Mouse (Mus musculus) ovary, postnatal 14 days (tissue): Measurements from ENCODE around the gene Eipr1.
A peak's percentile ranks its signal among the peaks of the same experiment; 100 is the strongest.
"Not testable (repeated sequence)": the region's sequence is repeated elsewhere in the genome, so short reads cannot be mapped to it uniquely, and the experiment has no call there.

Source experiments
- DNase-seq: peaks from one replicate; pipeline ENCODE4 v3.0.0; 2022; ENCODE audit warnings: low spot score

Gene Eipr1

DNA sequence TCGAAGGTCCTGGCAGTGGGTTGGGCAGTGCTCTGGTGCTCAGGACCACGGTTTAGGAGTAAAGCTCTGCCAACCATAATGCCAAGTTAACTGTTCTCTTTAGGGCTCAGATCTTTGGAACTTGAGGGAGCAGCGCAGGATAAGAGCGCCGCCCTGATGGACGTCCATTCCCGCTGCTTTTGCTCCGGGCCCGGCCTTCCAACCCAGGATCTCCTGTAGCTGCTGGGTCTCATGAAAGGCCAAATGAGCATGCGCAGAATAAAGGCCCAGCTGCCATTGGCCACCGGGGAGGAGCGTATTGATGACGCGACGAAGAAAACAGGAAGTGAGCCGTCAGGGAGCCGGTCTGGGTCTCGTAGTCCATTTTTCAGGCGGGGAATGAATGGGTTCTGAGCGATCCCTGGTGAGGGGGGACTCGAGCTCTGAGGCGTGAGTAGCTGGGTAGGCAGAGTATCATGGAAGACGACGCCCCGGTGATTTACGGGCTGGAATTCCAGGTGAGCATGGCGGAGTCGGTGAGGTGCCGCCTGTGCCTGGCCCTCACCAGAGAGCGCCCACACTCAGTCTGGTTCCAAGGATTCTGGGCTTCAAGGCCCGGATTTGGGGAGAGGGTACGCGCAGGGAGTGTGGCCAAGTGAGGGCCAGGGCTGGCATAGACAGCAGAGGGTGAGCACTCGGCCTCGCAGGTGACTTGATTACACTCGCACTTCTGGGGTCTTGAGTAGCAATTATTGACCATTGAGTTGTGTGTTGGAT is at the start of gene Eipr1:
Eipr1 (plus strand) TSS at position 296 of the 756 bp plus-strand sequence.
- peak; percentile 71 for DNase-seq

DNA sequence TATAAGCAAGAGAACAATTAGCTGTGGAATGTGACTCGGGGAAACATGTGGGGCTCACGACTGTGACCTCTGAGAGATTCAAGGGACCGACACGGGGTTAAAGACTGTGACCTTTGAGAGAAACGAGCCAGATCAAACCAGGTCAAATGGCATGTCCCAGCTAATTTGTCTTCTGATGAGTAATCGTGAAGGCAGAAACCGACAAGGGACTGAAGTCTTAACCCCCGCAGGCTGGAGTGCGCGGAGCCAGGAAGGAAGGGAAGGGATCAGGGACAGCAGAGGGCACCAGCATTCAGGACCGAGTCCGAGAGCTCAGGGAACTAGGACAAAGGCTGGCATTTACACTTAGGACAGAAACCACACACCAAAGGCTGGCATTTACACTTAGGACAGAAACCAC is 47.2 kb upstream of the Eipr1 start:
- no peak for DNase-seq

DNA sequence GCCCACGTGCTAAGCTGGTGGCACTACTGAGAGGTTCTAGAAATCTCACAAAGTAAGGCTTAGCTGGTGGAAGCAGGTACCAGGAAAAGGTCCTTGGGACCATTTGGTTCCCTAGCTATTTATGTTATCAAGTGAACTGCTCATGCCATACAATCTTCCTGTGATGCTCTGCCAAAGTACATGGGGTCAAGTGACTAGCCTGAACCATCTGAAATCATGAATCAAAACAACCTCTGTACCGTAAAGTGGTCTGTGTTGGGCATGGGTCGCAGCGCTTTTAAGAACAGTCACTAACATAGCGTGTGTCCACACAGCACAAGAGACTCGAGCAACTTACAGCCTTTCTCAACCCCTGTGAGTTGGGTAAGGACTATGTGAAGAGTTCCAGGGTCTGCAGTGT is 46.4 kb upstream of the Eipr1 start:
- no peak for DNase-seq

DNA sequence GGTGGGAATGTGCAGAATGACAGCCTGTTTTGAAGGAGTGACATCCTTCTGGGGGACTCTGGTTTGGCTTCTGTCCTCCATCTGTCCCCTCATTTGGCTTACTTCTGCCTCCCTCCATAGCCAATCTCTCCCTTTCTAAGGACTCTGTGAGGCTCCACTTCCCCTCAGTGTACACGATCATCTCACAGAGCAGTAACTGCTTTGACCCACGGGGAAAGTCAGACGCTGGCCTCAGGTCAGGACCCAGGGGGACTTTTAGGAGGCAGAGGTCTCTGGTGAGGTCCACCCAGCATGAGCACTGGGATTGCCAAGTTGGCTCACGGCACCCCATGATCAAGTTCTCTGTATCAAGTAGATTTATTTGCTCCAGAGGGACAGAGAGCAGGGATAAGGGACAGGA is 43.4 kb upstream of the Eipr1 start:
- DNase-seq: no peak

DNA sequence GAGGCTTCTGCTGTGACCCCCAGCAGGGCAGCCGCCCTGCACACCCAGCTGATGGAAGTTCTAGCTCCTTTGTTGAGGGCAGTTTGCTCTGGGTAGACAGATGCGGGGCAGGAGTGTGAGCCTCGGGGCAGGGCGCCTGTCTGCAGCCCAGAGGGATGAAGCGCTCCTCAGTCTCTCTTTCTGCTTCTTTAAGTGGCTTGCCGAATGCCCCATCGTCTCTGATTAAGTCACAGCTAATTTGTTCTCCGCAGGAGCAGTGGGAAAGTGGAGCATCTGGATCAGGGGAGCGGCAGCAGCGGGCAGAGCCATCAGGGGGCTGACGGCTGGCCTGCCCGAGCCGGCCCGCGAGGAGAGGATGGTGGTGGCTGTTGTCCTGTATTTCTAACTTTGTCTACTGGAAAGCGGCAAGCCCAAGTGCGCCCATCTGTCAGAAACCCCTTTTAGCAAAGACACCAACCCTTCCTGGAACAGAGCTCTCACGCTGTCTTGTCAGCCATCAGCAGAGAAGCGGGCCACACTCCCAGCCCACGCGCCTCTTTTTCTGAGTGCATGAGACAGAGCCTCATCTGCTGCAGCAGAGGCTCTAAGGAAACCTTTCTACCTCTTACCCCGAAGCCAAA is 40.9 kb upstream of the Eipr1 start:
- no peak for DNase-seq

DNA sequence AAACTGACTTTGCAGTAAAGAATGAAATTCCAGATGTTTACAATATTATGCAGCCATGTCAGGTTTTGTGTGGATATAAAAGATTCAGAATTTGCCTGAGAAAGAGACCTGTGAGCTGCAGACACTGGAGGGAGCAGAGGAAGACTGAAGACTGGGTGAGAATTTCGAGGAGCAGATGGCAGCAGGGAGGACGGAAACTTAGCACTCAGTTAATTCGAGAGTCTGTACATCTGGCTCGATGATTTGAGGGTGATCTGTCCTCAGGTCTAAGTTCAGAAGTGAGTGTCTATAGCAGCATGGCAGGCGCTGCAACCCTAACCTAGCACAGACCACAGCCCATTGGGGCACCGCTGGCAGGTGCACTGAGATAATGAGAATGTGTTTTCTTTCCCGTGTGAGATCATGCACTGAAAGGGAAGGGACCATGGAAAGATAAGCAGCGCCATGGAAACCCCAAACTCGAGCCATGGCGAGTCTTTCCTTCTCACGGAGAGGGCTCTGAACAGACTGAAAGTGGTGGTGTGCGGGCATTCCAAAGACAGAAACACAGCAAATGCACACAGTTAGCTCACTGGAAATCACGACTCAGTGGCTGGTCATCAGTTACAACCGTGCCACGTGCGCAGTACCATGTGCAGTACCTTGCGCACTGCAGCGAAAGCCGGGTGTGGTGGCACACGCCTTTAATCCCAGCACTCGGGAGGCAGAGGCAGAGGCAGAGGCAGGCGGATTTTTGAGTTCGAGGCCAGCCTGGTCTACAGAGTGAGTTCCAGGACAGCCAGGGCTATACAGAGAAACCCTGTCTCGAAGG is 36.6 kb upstream of the Eipr1 start:
- DNase-seq: no peak

DNA sequence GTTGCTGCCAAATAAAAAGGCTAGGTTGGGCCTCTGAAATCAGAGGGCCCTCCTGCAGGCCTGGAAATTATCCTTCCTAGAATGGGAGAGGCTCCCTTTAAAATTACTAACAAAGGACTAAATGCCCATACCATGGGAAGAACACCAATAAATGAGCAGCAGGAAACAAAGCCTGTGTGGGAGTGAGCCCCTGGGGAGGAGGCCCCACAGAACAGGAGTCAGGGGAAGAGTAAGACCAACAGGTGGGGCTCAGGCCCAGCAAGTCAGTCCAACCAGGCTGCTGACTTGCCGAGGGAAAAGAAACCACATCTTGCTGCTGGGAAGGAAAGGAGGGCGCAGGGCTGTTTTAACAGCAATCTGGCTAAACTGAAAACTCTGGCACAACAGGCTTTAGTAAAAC is 34.5 kb upstream of the Eipr1 start:
- DNase-seq: no peak

DNA sequence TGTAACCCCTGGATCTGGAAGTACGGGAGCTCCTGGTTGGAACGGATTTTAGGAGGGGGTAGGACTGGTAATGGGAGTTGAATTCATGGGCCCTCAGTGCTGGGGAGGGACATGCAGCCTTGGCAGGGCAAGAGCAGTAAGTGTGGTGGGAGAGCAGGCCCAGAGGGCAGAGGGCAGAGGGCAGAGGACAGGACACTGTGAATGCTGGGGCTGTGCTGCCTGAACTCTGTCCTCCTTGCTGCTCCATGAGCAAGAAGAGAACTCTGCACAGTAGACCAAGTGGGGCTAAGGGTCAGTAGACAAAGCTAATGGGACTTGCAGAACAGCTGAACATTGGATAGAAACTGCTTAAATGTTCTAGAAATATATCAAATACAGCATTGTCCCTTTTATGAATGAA is 33.5 kb upstream of the Eipr1 start:
- DNase-seq: no peak

DNA sequence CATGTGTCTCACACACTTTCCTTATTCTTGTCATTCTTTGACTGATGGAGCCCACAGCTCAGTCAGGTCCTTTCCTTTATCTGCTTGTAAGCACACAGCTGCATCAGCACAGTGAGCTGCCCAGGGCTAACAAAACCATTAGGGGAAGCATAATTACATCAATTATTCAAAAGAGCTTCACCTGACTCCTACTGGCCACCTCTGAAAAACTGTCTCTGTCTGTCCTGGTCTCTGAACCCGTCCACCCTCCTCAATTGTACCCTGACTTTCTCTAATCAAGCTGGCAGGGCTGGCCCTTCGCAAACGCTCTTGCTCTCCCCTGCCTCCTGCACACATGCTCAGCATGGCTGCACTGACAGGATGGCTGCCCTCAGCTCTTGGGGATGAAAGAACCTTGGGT is 27.2 kb upstream of the Eipr1 start:
- DNase-seq: no peak

DNA sequence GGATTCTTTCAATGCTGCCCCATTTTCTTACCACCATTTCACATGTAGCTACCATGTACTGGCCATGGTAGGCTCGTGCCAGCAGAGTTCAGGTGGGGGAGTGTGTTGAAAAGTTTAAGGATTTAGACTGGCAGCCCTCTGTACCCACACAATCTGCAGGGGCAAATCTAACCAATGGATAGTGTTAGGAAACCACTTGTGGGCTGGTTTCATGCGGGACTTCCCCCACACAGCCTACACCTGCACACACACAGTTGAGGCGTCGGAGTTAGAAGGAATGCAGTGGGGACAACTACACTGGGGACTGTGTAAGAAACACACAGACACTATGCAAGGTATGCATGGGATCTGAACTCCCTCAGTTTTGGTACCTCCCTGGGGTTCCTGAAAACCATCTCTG is 25.4 kb upstream of the Eipr1 start:
- DNase-seq: no peak

DNA sequence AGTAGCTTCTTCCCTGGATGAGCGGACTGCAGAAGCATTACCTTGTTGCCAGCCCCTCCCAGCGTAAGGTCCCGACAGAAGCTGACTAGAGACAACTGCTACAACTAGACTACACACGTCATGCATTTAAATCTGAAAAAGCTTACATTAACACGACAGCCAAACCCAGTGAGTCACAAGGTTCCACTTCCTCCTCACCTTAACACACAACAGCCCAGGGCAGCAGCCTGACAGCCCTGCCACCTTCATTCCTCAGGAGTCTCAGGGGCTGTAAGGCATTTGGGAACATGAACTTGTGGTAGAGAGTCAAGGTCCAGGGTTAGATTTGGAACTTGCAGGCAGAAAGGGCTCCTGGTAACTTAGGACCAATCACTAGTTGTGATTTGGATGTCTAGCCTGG is 24.5 kb upstream of the Eipr1 start:
- no peak for DNase-seq

DNA sequence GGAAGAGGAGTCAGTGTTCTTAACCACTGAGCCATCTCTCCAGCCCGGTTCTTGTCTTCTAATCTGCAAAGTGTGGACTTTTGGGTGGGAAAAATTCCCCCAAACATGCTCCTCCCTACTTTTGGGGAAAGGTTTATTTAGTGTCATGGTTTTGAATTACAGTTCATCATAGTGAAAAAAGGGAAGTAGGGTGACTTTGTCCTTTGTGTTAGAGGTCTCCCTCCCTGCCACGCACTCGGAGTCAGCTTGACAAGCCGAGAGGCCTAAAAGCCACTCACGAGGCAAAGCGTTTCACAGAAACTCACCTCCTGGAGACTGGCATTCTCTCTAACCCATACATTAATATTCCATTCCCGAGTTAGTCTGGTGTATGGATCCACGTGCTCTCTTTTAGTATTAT is 19.0 kb upstream of the Eipr1 start:
- DNase-seq: no peak

DNA sequence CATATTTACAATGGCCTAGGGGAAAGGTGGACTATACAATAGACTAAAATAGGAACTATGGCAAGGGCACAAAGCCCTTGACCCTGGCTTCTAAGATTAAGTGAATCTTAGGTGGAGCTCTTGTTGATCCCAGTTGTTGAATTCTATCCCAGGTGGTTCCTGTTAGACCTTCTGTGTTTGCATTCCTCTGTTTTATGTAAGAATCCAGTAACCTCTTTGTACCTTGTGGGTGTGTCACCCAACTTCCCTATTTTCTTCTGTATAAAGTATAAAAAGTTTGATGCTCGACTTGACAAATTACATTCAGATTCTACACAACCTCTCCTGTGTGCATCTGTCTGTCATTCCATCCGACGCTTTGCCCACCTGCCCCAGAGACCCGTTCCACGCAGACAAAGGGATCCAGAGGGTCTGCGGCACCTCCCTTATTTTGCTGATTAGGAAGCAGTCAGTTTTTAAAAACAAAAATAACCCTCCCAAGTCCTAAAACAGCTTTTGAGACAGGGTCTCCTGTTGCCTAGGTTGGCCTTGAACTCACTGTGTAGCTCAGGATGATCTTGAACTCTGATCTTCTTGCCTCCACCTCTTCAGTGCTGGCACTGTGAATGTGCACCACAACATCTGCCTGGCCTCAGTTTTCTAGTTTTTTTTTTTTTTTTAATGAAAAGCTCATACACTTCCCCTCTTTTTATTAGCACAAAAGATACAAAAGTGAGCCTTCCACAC is 17.9 kb upstream of the Eipr1 start:
- not testable (repeated sequence) for DNase-seq

DNA sequence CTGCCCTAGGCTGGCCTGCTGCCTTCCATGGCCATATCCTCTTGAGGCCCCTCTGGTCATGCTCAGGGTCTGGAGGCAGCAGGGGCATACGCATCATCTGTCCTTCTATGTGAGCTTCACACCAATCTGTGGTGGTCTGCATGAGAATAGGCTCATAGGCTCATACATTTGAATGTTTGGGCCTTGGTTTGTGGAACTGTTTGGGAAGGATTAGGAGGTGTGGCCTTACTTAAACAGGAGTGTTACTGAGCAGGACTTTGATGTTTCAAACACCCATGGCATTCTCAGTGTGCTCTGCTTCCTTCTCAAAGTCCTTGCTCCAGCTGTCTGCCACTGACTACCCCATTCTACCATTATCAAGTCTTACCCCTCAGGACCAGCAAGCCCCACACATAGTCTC is 17.3 kb upstream of the Eipr1 start:
- DNase-seq: no peak

DNA sequence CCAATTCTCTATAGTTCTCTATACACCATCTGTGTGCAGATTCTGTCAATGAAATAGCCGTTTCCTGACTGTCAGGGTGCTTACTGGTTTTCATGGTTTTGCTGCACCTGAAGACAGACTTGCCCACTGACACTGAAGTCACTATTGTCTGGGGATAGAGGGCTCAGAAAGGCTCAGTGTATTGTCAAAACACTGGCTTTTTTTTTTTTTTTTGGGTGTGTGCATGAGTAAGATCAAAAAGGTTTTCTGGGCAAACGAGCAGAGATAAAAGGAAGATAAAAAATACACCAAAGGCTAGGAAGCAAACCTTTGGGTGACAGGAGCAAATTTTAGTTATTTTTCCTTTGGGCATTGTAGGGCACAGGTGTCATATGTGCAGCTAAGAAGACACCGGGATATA is 16.3 kb upstream of the Eipr1 start:
- DNase-seq: no peak

DNA sequence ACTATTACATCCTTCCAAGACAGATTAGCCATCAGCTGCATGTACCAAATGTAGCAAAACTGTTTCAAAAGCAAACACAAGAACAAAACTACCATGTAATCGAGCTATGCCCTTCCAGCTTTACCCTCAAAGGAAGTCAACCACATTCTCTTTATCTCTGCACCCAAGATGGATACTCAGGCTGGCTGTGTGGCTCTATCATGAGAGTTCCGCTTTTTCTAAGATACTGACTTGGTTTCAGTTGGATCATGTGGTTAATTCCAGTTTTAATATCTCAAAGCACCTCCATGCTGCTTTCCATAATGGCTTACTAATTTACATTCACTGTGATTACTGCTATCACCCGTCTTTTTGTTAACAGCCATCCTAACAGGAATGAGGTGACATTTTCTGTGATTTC is 8.3 kb upstream of the Eipr1 start:
- no peak for DNase-seq

DNA sequence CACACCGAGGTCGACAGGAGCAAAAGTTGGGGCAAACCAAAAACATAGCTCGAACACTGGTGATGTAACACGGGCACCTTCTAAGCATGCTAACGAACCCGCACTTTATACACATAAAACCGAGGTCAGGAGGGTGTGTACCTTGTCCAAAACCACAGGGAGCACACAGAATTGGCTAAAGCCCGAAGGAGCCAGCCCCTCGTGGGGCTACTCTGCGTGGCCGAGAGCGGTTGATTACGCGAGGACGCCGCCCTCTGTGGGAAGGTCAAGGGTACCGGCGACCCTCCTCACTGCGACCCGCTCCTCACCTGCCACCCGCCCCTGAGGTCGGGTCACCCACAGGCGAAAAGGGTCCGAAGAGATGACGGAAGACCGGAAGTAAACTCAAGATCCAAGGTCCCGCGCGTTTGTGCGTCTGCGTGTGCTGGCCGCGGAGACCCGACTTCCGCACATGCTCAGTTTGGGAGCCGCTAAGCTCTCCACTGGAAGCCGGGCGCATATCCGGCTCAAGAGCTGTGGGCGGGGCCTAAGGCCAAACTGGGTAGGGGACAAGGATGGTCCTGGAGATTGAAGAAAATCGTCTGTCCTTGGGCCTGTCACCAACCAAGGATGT is 1.5 kb upstream of the Eipr1 start, which contains the start of gene Trappc12:
Trappc12 (minus strand) TSS at position 452 of the 613 bp plus-strand sequence.
- peak; percentile 65 for DNase-seq

DNA sequence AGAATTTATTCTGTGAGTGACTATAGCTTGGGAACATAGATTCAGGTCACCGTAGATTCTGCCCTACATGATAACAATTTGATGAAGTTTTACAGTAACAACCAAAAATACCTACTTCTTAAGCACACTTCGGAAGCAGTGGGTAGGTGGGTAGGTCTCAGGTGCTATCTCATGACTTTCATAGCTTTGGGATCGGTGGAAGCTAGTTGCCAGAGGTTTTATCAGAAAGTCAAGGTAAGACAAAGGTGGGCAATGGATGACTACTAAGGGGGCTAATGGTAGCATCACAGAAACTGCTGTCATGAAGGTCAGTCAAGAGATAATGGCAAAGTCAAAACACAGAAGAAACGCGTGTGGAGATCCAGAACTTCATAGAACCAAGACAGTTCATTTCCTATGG is 727 bp upstream of the Eipr1 start:
- DNase-seq: no peak

DNA sequence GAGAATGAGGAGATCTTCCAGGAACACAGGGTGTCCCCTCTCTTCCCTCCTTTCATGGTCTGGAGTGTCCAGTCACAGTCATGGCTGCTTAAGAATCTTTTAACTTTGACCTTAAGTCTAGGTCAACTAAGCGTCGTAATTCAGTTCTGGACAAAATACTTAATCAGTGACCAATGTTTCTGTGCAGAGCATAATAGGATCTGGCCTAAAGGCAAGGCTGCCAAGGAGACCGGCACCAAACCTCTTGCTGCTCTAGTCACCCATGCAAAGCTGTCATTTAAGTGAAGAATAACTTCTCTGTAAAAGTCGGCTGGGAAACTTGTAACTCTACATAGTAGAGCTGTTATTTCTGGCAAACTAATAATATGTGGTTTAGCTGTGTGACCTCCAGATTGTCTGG is 4.4 kb downstream of the Eipr1 start:
- no peak for DNase-seq

DNA sequence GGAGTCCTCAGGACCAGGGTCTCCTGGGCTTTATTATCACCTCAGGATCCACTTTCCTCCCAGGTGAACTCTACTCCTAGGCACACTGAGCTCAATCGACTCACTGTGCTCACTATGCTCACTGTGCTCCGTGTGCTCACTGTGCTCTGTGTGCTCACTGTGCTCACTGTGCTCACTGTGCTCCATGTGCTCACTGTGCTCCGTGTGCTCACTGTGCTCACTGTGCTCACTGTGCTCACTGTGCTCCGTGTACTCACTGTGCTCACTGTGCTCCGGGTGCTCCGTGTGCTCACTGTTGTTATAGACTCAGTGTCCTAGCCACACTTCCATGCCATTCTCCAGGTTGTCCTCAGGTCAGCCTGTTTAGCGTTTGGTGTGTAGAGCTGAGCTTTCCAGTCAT is 18.4 kb downstream of the Eipr1 start:
- no peak for DNase-seq

DNA sequence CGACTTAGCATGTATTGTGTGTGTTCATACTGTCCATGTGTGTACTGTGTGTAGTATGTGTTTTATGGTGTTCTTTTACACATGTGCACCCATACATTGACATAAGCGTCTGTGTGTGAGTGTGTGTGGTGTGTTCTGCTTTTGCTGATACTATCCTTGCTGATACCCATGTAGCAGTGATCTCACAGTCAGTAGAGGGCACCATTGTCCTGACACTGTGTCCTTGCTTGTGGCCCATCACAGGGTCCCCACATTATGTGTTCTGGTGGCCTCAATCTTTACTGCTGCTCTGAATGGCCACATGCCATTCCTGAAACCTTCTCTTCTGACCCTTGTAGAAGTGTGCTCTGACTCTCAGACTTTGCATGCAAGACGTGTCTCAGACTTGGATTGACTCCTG is 22.2 kb downstream of the Eipr1 start:
- no peak for DNase-seq

DNA sequence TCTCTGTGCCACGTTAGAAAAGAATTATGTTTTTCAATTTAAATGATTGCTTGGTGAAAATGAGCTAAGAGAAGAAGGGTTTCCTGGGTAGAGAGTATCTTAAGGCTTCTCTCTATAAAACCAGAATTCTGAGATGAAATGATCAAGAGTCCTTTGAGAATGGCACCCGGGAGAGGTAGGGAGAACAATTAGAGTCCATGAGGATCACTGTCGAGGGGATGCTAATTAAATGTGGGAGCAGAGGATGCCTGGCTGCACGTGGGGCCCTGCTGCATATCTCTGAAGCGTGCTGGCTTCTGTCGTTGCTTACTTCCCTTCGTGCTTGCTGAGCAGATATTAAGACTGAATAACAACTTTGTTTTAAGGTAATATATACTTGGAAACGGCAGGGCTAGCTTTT is 23.5 kb downstream of the Eipr1 start:
- no peak for DNase-seq
